Mouse (Mus musculus) E14TG2a.4 (cell line): ENCODE measurements around the gene Fscn2.

Source experiments
- CTCF ChIP-seq: conservative IDR thresholded peaks from 2 replicates; pipeline ENCODE4 v1.5.1; 2014; ENCODE audit warnings: low read length
- NANOG ChIP-seq: IDR thresholded peaks from 2 replicates; pipeline ENCODE4 v1.6.1; 2014; ENCODE audit warnings: borderline replicate concordance, low read length, mixed read lengths
- POU5F1 ChIP-seq: IDR thresholded peaks from 2 replicates; pipeline ENCODE4 v1.6.1; 2014; ENCODE audit warnings: low read length, borderline replicate concordance

- TF ChIP-seq CTCF (no peak), POU5F1 (no peak), NANOG (no peak)
Measured at GRCm38 (mm10) chr11:120349371-120349985, 11.9 kb upstream of the Fscn2 start.
